Mouse (Mus musculus) liver, adult 2 months (tissue): ENCODE measurements around the gene 4930442H23Rik.

Source experiments
- CTCF ChIP-seq: fragments of 200-500 bp; IDR thresholded peaks from 2 replicates; pipeline ENCODE4 v1.5.1; 2011; ENCODE audit warnings: low read depth, low read length, control low read depth
- POLR2A ChIP-seq: fragments of 200-500 bp; IDR thresholded peaks from 2 replicates; pipeline ENCODE4 v1.6.1; 2011; ENCODE audit warnings: low read length, control low read depth; ENCODE audit not compliant: insufficient read depth; ENCODE audit errors: extremely low read depth

- no peak for TF ChIP-seq CTCF
- TF ChIP-seq POLR2A, result no peak
Measured at GRCm38 (mm10) chr10:81177958-81178712, 5.5 kb downstream of the 4930442H23Rik start.
